Mouse (Mus musculus) lung, adult 2 months (tissue): Measurements from ENCODE around the gene Dhx15.

Experiments used
- CTCF ChIP-seq: fragments of 200-500 bp; IDR thresholded peaks from 2 replicates; pipeline ENCODE4 v1.5.1; 2011; ENCODE audit warnings: mild to moderate bottlenecking, low read length, control low read depth; ENCODE audit not compliant: insufficient read depth
- POLR2A ChIP-seq: fragments of 200-500 bp; IDR thresholded peaks from 2 replicates; pipeline ENCODE4 v1.6.1; 2011; ENCODE audit warnings: low read depth, mild to moderate bottlenecking, control low read depth, low read length, borderline replicate concordance; ENCODE audit errors: extremely low read depth

- TF ChIP-seq CTCF (no peak), POLR2A (no peak)
Observed at GRCm38 (mm10) chr5:52141936-52142335, 48.4 kb downstream of the Dhx15 start.
